Mouse (Mus musculus) right cerebral cortex, postnatal 4 days (tissue): ENCODE measurements around the gene Pou3f3.

Experiments used
- DNase-seq: peaks from one replicate; pipeline ENCODE4 v3.0.0-alpha.2; 2022

Gene Pou3f3

DNA sequence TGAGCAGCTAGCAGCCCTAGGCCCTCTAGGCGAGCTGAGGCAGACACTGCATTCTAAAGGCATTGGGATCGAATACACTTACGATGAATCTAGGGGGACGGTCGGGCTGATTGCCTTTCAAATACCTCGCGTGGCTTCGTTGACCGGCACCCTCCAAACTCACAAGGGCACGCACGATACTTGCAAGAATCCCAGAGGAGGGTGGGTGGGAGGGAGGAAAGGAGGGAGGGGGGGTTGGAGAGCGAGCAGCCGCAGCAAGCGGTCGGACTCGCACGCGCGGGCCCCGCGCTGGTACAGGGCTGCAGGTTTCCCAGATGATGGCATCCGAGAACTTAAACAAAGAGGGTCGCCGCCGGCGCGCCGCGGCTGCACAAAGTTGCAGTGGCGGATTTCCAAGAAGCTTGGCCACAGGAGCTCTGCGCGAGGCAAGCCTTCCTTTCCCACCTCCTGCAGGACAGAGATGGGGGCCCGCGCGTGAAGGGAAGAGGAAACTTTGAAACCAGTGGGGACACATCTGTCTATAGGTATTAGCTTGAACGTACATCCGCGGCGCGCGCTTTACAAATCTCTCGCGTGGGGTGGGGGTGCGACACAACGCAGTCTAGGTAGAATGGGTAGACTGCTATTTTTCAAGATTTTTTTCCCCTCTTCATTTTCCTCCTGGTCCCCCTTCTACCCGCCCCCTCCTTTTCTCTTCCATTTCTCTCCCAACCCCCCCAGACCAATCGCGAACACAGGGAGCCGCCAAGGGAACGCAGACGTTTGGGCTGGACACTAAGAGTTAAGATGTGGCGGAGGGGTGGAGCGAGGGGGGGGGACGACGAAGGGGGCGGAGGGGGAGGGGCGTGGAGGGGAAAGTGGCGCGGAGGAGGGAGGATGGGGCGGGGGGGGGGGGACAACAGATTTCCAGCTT lies 647 bp upstream of the Pou3f3 start:
- peak; percentile 70 for DNase-seq

DNA sequence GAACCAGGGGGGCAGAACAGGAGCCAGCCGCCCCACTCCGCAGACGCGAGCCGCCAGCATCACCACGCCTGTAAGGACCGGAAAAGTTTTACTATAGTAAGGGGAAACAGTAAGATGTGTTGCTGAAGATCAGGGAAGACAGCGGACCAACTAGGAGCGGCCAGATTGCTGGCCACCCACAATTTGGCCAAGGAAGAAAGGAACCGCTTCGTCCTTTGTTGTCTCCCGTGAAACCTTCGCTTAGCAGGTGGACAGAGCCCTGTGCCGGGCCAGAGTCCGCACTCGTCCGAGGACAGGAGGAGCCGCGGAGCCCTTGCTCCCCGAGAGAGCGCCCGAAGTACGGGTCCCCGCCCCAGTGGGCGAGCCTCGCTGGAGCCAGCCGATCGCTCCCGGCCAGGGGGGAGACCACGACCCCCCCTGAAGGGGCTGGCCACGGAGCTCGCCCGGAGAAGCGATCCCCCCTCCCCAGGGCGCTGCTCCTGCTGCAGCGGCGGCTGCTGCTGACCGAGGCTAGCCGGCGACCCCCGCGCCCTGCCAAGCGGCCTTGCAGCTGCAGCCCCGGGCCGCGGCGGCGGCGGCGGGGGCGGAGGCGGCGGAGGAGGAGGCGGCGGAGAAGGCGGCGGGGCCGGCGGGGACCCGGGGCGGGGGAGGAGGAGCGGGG lies 933 bp downstream of the Pou3f3 start:
- DNase-seq = no peak

DNA sequence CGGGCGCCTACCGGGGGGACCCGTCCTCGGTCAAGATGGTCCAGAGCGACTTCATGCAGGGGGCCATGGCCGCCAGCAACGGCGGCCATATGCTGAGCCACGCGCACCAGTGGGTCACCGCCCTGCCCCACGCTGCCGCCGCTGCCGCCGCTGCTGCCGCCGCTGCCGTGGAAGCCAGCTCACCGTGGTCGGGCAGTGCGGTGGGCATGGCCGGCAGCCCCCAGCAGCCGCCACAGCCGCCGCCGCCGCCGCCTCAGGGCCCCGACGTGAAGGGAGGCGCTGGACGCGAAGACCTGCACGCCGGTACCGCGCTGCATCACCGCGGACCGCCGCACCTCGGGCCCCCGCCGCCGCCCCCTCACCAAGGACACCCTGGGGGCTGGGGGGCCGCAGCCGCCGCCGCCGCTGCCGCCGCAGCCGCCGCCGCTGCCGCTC lies 1.8 kb downstream of the Pou3f3 start:
- DNase-seq = no peak

DNA sequence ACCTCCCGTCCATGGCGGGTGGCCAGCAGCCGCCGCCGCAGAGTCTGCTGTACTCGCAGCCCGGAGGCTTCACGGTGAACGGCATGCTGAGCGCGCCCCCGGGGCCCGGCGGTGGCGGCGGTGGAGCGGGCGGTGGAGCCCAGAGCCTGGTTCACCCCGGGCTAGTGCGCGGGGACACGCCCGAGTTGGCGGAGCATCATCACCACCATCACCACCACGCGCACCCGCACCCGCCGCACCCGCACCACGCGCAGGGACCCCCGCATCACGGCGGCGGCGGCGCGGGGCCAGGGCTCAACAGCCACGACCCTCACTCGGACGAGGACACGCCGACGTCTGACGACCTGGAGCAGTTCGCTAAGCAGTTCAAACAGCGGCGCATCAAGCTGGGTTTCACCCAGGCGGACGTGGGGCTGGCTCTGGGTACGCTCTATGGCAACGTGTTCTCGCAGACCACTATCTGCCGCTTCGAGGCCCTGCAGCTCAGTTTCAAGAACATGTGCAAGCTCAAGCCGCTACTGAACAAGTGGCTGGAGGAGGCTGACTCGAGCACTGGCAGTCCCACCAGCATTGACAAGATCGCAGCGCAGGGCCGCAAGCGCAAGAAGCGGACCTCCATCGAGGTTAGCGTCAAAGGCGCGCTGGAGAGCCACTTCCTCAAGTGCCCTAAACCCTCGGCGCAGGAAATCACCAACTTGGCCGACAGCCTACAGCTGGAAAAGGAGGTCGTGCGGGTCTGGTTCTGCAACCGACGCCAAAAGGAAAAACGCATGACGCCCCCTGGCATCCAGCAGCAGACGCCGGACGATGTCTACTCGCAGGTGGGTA lies 2.4 kb downstream of the Pou3f3 start:
- peak; percentile 56 for DNase-seq

DNA sequence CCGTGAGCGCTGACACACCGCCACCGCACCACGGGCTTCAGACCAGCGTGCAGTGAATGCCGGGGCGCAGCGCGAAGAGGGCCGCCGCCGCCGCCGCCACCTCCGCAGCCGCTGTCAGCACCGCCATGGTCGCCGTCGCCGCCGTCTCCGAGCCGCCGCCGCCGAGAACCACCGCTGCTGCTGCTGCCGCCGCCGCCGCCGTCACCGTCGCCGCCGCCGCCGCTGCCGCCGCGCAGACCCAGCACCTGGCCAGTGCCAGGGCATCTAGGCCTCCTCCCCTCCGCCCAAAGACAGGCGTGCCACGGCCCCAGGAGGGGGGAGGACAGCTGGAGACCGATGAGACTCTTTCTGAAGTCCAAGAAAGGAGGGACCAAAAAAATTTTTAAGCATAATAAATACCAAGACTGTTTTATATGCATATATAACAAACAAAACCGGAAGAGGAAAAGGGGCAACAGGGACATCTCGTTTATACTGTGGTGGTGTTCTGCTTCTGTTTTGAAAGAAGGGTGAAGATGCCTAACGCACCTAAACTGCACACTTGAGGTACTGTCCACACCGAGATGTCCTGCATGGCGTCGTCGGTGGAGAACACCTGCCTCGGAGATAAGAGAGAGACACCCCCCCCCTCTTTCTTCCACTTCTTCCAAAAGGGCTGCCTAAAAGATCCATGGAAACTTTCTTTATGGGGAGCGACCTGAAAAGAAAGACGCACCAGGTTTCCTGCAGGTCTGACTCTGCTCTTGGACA lies 3.2 kb downstream of the Pou3f3 start:
- DNase-seq = no peak

DNA sequence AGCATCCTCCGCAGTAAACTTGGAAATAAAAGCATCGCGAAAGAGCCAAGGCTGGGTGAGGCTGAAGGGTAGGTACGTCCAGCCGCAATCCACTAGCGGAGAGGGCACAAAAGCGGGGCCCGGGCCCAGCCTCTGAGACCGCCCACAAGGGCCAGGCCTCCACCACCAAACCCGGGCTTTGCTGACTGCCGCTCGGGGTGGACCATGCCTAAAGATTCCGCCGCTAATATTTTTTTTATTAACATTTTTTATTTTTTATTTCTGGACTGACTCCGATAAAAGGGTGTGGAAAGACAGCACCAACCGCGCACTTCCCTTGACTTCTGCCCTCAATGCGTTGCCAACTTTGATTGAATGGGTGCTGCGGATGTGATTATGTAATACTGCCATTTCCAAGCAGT lies 3.9 kb downstream of the Pou3f3 start:
- no peak for DNase-seq

DNA sequence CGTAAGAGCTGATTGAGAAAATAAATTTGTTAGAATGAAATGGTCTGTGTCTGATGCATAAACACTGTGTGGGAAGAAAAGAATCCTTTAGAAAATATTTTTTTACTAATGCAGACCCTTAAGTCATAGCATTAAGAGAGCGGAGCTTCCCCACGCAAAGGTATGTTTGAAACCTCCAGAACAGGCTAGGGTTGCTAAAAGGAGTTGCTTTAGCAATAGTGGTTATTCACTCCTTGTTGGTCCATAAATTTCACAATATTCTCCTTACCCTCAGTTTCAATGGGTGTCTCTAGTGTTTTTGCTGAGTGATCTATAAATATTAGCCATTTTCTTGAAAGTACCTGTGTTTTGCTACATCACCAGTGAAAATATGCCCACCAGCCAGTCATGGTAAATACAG lies 4.6 kb downstream of the Pou3f3 start:
- no peak for DNase-seq

DNA sequence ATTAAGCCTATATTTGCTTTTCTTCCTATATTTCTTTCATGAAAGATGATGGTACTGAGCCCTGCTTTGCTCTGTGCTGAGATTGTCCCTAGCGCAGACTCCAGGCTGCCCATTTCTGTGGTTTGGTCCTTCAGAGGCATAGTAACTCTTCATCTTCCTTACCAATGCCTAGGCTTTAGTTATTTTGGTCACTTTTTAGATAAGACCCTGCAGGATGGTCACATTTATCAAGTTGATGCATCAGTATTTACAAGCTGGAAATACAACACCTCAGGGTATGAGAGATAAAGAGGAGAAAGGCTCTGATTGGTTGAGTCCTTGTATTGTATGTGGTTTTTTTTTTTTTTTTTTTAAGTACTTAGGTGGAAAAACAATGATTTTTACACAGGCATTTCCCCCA lies 5.2 kb downstream of the Pou3f3 start:
- no peak for DNase-seq

DNA sequence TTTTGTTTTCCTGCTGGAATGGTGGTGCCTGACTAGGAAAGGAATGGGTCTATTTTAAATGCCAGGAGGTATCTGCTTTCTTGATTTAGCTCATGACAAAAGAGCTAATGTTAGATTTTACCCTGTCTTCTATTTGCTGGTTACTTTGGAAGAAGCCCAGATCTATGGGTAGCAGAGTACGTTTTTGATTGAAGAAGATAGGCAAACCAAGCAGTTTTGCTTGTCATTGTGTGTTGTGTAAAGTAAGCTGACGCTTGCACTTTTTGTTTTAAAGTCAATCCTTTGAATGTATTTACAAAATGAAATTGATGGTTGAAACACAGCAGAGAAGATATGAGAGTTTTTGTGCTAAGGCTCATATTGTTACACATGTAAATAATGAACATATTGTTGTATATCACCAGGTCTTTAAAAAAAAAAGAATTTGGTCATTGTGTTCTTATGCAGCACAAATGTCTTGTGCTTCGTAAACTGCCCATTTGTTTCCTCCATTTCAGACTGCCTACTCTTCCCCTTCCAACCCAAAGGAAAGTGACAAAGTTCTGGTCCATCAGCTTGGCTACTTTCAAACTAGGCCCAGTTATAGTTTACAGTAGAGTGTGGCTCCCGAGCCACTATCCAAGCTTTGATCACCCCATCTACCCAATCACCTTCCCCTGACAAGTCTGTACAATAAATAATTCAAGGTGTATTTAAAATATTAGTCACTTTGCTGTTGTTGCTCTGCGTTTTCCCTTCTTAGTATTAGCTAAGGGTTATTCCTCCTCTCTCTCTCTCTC lies 6.5 kb downstream of the Pou3f3 start:
- DNase-seq = no peak

DNA sequence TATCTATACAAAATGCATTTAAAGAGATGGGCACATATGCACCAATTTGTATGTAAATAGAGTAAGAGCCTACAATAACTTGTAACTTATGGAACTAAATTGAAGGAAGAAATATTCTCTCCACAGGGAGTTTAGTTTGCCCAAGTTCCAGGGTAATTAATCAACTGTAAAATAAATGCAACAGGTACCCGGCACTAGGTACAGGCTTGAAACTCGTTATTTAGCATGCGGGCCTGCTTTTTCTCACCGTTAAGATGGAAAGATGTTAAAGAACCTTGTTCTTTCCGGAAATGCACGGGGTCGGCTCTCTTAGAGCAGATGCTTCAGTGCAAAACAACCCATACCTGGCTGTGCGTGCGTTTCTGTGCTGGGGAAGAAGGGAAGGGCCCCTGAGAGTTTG lies 7.4 kb downstream of the Pou3f3 start:
- DNase-seq = no peak

DNA sequence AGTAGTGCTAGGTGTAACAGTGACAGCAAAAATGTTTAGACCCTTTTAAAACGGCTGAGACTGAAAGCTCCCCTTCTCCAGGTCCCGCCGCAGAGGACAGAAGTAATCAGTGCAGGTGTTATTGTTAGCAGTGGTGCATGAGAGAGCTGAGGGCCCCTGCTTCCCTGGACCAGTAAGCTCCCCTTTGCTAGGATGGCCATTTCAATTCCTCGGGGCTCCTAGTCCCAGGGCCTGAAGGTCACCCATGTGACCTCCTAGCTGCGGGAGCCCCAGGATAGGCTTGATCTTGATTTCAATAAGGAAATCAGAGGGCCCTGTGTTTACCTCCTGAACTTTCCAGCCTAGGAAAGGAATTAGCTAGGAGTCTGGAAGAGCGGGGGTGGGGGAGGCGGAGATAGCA lies 7.9 kb downstream of the Pou3f3 start:
- DNase-seq = no peak

DNA sequence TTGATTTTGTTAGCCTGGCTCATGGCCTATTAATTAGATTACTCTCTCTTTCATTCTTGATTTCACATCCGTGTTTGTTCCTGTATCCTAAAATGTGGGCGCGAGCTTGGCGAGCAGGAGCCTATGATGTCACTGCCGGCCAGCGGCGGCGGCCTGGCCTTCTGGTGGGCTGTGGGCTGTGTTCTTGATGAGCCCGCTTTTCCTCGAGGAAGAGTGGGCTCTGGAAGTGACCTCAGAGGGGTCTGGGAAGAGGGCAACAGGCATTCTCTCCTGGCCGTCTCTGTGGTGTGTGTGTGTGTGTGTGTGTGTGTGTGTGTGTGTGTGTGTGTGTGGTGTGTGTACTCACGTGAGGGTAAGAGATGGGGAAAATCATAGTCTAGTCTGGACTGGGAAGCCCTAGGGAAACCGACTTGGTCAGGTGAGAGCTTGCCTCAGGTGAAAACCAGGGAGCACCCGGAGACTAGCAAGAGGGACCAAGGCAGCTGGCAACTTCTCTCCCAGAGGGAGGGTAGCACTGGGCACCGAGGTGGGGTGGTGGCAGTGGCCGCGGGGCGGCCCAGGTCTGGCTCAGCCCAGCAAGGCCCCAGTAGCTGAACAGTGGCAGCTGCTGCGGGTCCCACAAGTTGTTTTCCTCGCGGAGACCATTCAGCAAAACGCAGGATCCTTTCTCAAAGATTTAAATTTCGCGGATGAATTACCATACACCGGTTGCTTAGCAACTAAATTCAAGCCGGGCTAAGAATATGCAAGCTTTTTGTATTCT lies 8.5 kb downstream of the Pou3f3 start:
- DNase-seq = no peak

DNA sequence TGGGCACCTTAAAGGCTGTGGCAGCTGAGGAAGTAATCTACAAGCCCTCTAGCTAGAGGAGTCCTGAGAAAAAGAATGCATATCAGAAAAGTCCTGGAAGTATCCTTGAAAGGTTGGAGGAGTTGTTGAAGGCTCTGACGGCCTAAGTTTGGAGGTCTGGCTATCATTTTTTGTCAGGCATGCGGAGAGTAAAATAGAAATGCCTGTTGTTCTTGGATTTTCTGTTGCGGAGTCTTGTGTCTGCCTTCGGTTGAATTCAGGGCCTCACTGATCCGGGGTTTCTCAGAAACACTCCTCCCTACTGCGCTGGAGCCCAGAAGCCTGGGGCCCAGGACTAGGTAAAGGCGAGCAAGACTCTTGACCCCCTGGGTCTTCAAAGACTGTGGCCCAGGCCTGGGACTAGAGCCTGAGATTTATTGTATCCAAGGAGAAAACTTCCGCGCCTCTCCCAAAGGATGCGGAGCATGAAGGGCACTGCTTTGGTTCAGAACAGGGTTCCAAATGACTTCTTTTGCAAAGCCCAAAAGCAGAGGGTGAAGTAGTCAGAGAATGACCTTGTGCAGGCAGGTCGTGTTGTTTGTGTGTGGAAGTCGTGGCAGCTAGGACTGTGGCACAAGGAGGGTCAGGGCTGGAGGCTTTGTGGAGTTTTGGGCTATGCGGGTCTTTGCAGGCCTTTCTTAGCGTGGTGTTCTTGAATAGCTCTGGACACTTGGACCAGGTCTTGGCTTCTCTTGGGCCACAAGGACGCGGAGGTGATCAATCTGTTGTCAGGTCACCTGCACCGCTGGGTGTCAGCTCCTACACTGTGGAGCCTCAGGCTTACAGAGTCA lies 9.6 kb downstream of the Pou3f3 start:
- DNase-seq = no peak

DNA sequence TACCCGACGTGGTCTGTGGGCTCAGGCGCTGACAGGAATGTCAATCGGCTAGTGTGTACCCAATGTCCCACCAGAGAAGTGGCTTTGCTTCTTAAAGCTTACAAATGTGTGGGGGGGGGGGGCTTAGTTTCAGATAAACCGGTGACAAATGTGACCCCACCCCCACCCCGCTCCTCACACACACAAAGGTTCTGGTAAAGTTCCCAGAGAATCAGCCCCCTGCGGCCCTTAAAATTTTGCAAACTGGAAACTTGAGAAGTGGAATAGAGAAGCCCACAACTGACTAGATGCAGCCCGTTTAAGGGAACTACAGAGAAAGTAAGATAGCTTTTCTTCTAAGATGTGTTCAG lies 10.2 kb downstream of the Pou3f3 start:
- no peak for DNase-seq

DNA sequence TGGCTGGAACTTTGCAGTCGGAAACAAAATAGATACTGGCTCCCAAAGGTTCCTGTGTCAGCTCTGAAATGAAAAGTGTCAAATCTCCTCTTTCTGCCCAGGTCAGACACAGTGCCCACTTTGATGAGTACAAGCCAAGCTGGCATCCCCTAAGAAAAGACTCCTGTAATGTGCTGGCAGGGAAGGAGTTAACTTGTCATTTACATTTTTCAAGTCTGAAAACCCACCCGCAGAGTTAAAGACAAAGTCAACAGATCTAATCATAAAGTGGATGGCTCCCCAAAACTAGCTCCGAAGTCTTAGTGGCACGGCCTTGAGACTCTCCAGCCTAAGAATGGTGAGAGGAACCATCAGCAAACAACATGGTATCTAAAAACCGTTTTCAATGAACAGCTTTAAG lies 11.6 kb downstream of the Pou3f3 start:
- DNase-seq = no peak

DNA sequence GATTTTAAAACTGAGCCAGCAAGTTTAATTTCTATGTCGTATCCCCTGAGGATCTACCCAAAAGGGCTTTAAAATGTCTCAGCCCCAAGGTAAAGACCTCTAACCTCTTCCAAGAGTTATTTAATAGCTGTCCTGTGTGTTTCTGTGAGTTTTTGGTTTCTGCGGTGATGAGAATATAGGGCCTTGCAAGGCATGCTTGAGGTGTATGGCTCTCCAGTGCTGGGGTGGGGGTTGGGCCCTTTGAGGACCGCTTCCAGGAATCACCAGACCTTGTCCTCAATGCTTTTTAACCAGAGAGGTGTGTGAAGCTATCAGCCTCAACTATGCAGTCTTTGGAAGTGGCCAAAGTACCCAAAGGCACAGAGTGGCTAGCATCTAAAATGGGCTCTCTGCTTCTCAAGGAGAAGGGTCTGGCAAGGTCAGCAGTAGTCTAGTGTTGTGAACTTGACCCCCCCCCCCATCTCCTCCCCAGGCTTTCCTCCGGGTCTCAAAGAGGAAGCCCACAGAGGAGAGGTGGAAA lies 12.1 kb downstream of the Pou3f3 start:
- no peak for DNase-seq

DNA sequence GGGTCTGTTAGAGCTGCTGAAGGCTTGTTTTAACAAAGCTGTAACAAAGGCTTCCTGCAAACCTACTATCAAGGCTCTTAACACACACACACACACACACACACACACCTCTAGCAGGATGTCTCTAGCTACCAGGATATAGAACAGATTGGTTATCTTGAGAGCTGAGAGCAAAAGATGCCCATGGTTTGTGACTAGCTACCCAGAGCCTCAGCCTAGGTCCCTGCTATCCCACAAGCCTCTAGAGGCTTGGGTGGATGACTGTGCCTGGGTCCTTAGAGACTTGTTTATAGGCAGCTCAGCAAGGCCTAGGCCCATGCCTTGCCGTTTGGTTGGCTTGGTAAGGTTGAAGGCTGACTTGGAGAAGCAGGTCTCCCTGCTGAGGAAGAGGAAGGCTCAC lies 13.5 kb downstream of the Pou3f3 start:
- no peak for DNase-seq

DNA sequence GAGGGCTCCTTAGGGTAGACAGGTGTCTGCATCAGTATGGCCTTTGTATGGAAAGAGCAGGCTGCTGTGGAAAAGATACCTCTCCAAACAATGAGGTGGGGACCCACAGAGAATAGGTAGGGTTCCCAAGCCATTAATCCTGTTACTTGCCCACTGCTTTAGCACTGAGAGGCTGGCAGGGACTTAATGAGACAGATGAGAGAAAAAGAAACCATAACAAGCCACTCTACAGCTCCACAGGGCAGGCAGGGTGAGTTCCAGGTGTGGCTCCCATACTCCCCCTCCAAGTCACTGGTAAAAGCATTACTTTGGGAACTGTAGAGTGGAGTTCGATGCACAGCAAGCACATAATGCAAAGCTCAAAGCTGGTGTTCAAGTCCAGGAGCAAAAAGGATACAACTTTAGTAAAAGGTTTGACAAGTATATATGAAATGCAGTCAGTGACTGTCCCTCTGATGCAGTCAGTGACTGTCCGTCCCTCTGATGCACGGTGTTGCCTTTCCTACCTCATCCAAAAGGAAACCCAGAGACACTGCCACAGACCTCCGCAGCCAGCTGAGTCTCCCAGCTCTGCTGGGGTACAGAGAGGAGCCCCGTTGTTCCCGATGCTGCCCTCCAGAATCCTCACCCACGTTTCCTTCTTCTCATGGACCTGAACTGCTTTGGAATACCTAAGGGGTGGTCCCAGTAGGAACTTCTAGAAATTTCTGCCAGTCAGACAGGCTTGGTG lies 14.0 kb downstream of the Pou3f3 start:
- no peak for DNase-seq

DNA sequence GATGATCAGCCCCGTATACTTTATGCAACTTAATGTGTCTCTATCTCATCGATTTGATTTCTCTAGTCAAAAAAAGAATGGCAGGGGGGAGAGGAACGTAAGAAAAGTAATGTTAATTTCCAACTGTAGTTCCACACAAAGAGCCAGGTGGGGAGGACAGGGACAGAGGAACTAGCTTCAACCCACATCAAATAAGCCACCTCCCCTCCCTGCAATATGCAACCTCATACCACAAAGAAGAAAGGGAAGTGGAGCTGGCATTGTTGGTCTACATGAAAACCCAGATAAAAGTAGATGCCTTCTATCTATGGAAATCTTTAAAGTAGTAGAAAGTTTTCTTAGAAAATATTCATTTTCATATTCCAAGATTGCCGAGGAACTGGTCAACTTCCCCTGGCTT lies 14.7 kb downstream of the Pou3f3 start:
- no peak for DNase-seq
